Mouse (Mus musculus): ENCODE measurements around the gene Nr2c2ap.

DNA sequence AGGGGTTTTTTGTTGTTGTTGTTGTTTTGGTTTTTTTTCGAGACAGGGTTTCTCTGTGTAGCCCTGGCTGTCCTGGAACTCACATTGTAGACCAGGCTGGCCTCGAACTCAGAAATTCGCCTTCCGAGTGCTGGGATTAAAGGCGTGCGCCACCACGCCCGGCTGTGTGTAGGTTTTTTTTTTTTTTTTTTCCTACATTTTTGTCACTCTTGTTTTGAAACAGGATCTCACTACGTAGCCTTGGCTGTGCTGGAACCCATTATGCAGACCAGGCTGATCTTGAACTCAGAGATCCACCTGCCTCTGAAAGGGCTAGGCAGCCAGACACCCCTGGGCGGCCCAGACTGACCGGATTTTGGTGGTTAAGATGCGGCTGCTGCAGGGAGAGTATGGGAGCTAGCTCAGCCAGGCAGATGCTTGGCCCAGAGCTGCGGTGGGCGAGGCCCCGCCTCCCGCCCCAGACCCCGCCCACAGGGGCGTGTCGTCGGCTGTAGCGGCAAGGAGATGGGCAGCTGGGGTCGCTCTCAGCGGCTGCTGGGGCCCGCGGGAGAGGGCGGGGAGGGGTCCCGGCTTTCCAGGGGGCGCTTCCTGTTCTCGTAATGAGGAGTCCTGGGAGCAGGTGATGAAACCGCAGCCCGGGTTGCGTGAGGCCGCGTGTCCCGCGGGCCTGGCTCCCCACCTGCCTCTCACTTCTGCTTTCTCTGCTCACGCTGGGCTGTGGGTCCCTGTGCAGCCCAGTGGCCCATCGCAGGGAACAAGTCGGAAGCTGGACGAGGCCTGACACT is 27.1 kb downstream of the Nr2c2ap start:
- TF ChIP-seq POLR2A (IDR thresholded peaks at IDR 0.05; ENCODE audit: borderline replicate concordance, insufficient read depth, low read length) (no peak), CTCF (IDR thresholded peaks at IDR 0.05; ENCODE audit: borderline replicate concordance, insufficient read depth, low read depth, low read length) (no peak)
